Mouse (Mus musculus) mature B cell (primary cell): Measurements from ENCODE around the gene Myt1.

Source experiments
- in situ Hi-C: fragments of 300-500 bp; cut with MboI; formaldehyde crosslinking; loops from 2 replicates; pipeline ENCODE4 v1.14.3; 2019

Gene Myt1

GRCm38 (mm10) chr2:181763006-181763830 is at the start of gene Myt1:
Gene Myt1 (plus strand): TSS chr2:181763332.
- in situ Hi-C loops = no loop called here

DNA sequence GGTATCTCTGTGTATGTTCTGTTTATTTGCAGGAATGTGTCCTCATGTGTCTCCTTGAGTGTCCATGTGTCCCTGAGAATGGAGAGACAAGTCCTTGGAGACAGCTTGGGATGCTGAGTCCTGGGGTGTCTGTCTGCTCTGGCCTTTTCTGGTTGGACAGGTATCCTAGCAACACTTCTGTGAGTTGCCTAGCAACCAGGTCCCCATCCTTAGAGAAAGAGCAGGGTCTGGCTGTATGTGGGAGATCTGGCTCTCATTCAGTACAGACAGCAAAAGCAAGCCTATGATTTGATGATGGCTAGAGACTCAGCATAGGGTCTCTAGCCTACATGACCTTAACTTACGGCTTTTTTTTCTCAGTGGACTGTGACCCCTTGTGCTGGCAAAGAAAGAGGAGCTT is 49.4 kb upstream of the Myt1 start:
- in situ Hi-C loops = no loop called here

- in situ Hi-C loops = no loop called here
Observed at GRCm38 (mm10) chr2:181714903-181715326, 48.2 kb upstream of the Myt1 start, which contains the start of gene Oprl1. Gene Oprl1 (plus strand): TSS chr2:181715016.

DNA sequence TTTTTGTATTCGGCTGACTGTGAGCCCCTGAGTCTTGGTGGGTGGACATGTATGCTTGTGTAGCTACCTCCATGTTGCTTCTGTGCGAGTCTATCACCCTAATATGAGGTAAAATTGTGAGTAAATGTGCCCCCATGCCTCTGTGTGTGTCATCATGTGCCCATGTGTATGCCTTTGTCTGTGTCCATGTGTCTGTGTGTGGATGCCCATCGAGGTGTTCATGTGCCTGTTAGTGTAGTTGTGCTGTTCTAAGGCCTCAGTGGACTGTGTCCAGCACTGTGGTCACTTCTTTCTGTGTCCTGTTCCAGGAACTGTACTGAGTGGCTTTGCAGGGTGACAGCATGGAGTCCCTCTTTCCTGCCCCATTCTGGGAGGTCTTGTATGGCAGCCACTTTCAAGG is 47.8 kb upstream of the Myt1 start:
- in situ Hi-C loops = no loop called here

GRCm38 (mm10) chr2:181716991-181717390 is 46.1 kb upstream of the Myt1 start:
- in situ Hi-C loops = no loop called here

- in situ Hi-C loops = no loop called here
Observed at GRCm38 (mm10) chr2:181720061-181720460, 43.1 kb upstream of the Myt1 start.

GRCm38 (mm10) chr2:181721200-181721599 is 41.9 kb upstream of the Myt1 start:
- in situ Hi-C loops = no loop called here

- in situ Hi-C loops = no loop called here
Observed at GRCm38 (mm10) chr2:181722213-181722612, 40.9 kb upstream of the Myt1 start.

- in situ Hi-C loops = no loop called here
Observed at GRCm38 (mm10) chr2:181727659-181728262, 35.4 kb upstream of the Myt1 start.

DNA sequence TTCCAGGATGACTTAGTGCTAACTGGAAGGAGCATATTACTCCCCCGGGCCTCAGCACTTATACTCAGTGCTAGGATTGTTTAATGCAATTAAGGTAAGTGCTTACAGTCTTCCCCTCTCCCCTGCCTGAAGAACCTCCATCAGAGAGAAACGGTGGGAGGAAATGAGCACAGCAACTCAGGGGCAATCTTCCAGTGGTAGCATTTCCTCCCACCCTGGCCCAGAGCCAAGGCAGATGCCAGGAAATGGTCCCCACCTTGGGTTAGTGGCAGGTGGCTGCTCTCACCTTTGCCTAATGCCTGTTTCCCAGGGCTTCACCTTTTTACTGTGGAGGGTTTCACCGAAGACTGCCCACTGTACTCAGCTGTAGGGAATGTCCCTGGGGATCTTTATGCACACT is 33.1 kb upstream of the Myt1 start:
- in situ Hi-C loops = no loop called here

- in situ Hi-C loops = no loop called here
Observed at GRCm38 (mm10) chr2:181752626-181753025, 10.5 kb upstream of the Myt1 start.

- in situ Hi-C loops = no loop called here
Observed at GRCm38 (mm10) chr2:181758147-181758725, 4.9 kb upstream of the Myt1 start.

GRCm38 (mm10) chr2:181759041-181759440 is 4.1 kb upstream of the Myt1 start:
- in situ Hi-C loops = no loop called here

DNA sequence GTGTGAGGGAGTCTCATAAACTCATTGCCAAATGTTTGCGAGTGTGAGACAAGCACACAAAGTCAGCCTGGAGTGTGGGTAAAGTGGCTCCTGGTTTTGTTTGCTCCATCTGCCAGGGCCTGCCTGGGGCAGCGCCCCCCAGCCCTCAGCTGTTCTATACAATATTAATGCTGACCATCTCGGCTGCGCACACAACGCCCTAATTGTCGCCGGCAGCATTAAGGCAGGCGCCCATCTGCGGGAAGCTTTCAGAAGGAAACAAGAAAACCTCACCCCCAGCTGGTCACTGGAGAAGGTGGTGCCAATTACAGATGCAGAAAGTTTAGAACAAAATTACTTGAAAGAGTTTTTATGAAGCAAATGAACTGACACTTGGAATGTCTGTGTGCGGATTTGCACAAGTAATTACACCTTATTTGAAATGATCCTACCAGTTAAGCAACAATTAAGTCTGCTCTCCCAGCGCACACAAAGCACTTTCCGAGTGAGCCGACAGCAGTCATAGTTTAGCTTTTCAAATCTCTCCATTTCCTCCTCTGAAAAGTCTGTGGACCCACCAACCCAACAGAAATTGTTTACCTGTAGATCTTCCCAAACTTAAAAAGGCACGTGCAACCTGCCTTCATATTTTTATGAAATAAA is 875 bp downstream of the Myt1 start:
- in situ Hi-C loops = no loop called here

DNA sequence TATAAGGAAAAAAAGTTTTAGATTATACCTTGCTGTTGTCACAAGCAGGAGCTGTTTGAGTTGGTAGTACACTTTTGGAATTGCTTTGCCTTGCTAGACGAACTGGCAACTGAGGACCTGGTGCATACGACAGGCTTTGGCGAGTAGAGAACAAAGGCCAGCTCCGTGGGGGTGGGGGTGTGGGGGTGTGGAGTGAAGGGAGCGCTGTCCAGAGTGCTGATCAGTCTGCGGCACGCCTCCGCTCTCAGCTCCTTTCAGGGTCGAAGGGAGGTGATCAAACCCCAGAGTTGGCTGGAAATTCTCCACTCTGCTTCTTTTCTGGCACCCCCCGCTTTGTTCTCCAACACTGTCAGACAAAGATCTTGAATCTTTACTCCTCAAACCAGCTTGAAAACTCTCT is 1.5 kb downstream of the Myt1 start:
- in situ Hi-C loops = no loop called here

- in situ Hi-C loops = no loop called here
Observed at GRCm38 (mm10) chr2:181765251-181765650, 2.1 kb downstream of the Myt1 start.

- in situ Hi-C loops = no loop called here
Observed at GRCm38 (mm10) chr2:181766672-181767557, 3.8 kb downstream of the Myt1 start.

DNA sequence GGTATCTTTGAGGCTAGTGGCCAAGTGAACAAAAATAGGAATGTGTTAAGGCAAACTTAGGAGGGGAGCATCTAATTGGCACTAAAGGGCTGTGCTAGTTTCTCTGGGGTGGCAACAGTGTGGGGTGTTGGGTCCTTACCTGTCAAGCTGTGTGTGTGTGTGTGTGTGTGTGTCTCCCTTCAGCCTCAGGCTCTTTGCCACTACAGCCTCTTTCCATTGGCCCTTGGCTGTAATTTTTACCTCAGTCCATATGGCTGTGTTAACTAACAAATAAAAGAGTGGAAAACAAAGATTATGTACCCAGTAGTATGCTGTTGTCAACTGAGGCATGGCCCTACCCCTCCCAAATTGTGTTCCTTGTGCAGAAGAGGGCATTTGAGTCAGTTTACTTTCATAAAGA is 5.3 kb downstream of the Myt1 start:
- in situ Hi-C loops = no loop called here

DNA sequence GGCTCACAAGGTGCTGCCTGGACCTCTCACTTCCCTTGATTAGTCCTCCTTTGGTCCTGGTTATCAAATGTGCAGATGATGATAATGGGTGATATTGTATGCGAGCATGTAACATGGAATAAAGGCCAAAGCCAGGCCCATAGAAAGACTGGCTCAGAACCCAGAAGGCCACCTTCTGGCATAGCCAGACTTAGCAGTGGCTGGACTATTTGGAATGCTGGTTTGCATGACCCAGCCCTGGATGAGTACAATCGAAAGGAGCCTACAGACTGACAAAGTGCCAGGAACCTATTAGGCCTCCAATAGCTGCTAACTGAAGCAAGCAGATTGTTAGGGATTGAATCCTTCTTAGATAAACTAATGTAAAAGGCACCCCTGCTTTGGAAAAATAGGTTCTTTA is 6.3 kb downstream of the Myt1 start:
- in situ Hi-C loops = no loop called here

DNA sequence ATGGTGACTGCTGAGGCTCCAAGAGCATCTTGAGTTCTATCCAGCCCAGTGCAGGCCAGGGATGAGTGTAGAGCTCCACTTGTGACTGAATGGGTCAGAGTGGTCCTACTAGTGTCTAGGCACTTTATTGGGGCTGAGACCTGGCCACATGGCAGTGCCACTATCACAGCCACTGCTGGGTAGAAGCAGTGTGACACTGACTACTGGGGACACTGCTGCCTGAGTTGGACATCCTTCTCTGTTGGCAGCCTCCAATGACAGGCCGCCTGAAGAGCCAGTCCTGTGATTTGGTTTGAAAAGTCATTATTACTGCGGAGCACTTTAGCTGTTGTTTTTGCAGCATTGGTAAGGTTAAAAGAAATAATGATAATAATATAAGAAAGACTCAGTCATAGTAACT is 10.1 kb downstream of the Myt1 start:
- in situ Hi-C loops = no loop called here

GRCm38 (mm10) chr2:181775786-181776185 is 12.7 kb downstream of the Myt1 start:
- in situ Hi-C loops = no loop called here

DNA sequence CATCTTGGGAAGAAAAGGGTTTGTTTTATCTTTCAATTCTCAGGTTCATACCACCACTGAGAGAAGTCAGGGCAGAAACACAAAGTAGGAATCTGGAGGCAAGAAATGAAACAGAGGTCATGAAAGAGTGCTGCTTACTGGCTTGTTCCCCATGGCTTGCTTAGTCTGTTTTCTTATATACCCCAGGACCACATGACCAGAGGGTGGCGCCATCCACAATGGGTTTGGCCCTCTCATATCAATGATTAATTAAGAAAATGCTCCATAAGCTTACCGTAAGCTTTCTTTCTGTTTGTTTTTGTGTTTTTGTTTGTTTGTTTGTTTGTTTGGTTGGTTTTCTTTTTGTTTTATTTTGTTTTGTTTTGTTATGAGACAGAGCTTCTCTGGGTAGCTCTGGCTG is 14.6 kb downstream of the Myt1 start:
- in situ Hi-C loops = no loop called here
